In genomic region chr4:33243016-33243758, GRCm38 (mm10) we compare ENCODE assay signal across 15 mouse cellular contexts. TPM values are rescaled to one million over a fixed set of nuclear protein-coding genes. Genes with fewer than 3 reads are reported as not detected.
DNase-seq lines count a peak whose midpoint lies in the region; ATAC-seq and TF ChIP-seq lines count a peak whose summit lies in the region.
"Had no signal": no experiment of that assay in that cellular context is flagged by ENCODE, and none has a peak within 500 bp of the region (broad histone marks: within the 10 kb centered on the region; RNA-seq: fewer than 3 reads in every experiment).

No protein-coding gene starts in this region.

- no peak for TF ChIP-seq EP300 in CH12.LX (IDR thresholded peaks at IDR 0.05; ENCODE audit: low read length)

- in situ Hi-C loops in CH12.LX (cut with MboI; ENCODE audit: low pct_ligation_motif_present, low pct_unique_long_range_greater_than_20kb, low sequenced_read_pairs), result no loop called here

- TF ChIP-seq CTCF in CH12.LX (conservative IDR thresholded peaks at IDR 0.05 in 1 of 2, IDR thresholded peaks at IDR 0.05 in 1 of 2; ENCODE audit: low read depth in 2 of 2, low read length in 2 of 2), result no peak

- TF ChIP-seq POLR2A in CH12.LX (IDR thresholded peaks at IDR 0.05; ENCODE audit: low read depth, low read length), result no peak

- peaks cover 21% of the 10 kb centered on the region for H3K36me3 ChIP-seq in heart, embryonic 16.5 days (ENCODE audit: control insufficient read depth, insufficient read depth)
- peaks cover 39% of the 10 kb centered on the region for H3K36me3 ChIP-seq in heart, embryonic 10.5 days
- H3K36me3 ChIP-seq in CH12.LX (replicated peaks in 1 of 2; ENCODE audit: control insufficient read depth in 1 of 2, insufficient read depth in 1 of 2, low read length in 1 of 2), result peaks cover 18 to 40% of the 10 kb centered on the region in 2 experiments
- peaks cover 22% of the 10 kb centered on the region for H3K36me3 ChIP-seq in liver, embryonic 16.5 days (ENCODE audit: control insufficient read depth, insufficient read depth)

- no peak for TF ChIP-seq RAD21 in CH12.LX (IDR thresholded peaks at IDR 0.05; ENCODE audit: low read depth, low read length)

- no peak for DNase-seq in heart, embryonic 10.5 days (ENCODE audit: low spot score)
- DNase-seq in CH12.LX (ENCODE audit: extremely low read depth), result no peak
- peak; percentile 16 for DNase-seq in T-cell, adult 2 months (ENCODE audit: low spot score)
- no peak for DNase-seq in lung, adult 18-20 months
- DNase-seq in adrenal gland, postnatal 10 days, result no peak
- DNase-seq: gastrocnemius, postnatal 36 days; kidney, adult 2 months; lung, postnatal 36 days; thymus, adult 2 months had no signal

- H3K4me2 ChIP-seq in heart, embryonic 16.5 days (ENCODE audit: low read depth, low read length), result no peak overlapping the region
- no peak overlapping the region for H3K4me2 ChIP-seq in CH12.LX (ENCODE audit: insufficient read depth, low read depth, poor library complexity, severe bottlenecking)
- no peak overlapping the region for H3K4me2 ChIP-seq in liver, embryonic 16.5 days (ENCODE audit: low read depth, low read length)
- H3K4me2 ChIP-seq: limb, embryonic 13.5 days; neural tube, embryonic 15.5 days had no signal

- H3K27me3 ChIP-seq in heart, embryonic 16.5 days (ENCODE audit: control insufficient read depth, insufficient read depth, low read length), result no peaks in the 10 kb centered on the region
- no peaks in the 10 kb centered on the region for H3K27me3 ChIP-seq in heart, embryonic 10.5 days (ENCODE audit: insufficient read depth, poor library complexity, severe bottlenecking)
- H3K27me3 ChIP-seq in CH12.LX (replicated peaks), result no peaks in the 10 kb centered on the region
- H3K27me3 ChIP-seq in liver, embryonic 16.5 days (ENCODE audit: control insufficient read depth, insufficient read depth, low read depth, low read length), result no peaks in the 10 kb centered on the region
- H3K27me3 ChIP-seq: limb, embryonic 13.5 days; neural tube, embryonic 15.5 days had no signal

- H3K79me2 ChIP-seq in CH12.LX (replicated peaks; ENCODE audit: control insufficient read depth, extremely low read depth, insufficient read depth, poor library complexity, severe bottlenecking), result peaks cover 16% of the 10 kb centered on the region

- whole genome bisulfite sequencing in heart, embryonic 16.5 days, result 61% methylated on average over 12 of the region's 12 CpGs
- 67% methylated on average over 12 of the region's 12 CpGs for WGBS in heart, embryonic 10.5 days
- WGBS in liver, embryonic 16.5 days (ENCODE audit: insufficient replicate concordance), result 41% methylated on average over 12 of the region's 12 CpGs

- no peak overlapping the region for H3K9ac ChIP-seq in heart, embryonic 16.5 days (ENCODE audit: low read length)
- no peak overlapping the region for H3K9ac ChIP-seq in CH12.LX (ENCODE audit: insufficient read depth, low read depth)
- H3K9ac ChIP-seq in liver, embryonic 16.5 days (ENCODE audit: low read depth, low read length), result no peak overlapping the region
- H3K9ac ChIP-seq: limb, embryonic 13.5 days; neural tube, embryonic 15.5 days had no signal

- H3K27ac ChIP-seq in heart, embryonic 16.5 days (ENCODE audit: low read length), result 0 out of 2 replicates have a peak overlapping the region, but pooled peaks have one; percentile 9
- no peak overlapping the region for H3K27ac ChIP-seq in heart, embryonic 10.5 days
- H3K27ac ChIP-seq in CH12.LX (ENCODE audit: insufficient read depth, low read depth), result no peak overlapping the region
- peak overlapping the region; percentile 46; the same call in 1 of the 2 replicates for H3K27ac ChIP-seq in liver, embryonic 16.5 days (ENCODE audit: low read length)
- H3K27ac ChIP-seq: limb, embryonic 13.5 days; neural tube, embryonic 15.5 days had no signal

- peaks cover 21% of the 10 kb centered on the region for H3K4me1 ChIP-seq in heart, embryonic 16.5 days (ENCODE audit: control insufficient read depth, insufficient read depth, low read length)
- H3K4me1 ChIP-seq in heart, embryonic 10.5 days, result peaks cover 15% of the 10 kb centered on the region
- H3K4me1 ChIP-seq in CH12.LX (ENCODE audit: control insufficient read depth in 1 of 2, insufficient read depth in 2 of 2), result peaks cover 18 to 25% of the 10 kb centered on the region in 2 experiments
- H3K4me1 ChIP-seq in liver, embryonic 16.5 days (ENCODE audit: control insufficient read depth, low read depth, low read length), result peaks cover 22% of the 10 kb centered on the region

- dilution Hi-C loops in CH12.LX (cut with MboI; ENCODE audit: extremely low pct_ligation_motif_present, extremely low pct_unique_long_range_greater_than_20kb, low sequenced_read_pairs), result no loop called here

- no peaks in the 10 kb centered on the region for H3K9me3 ChIP-seq in heart, embryonic 16.5 days (replicated peaks; ENCODE audit: control insufficient read depth, low read length)
- H3K9me3 ChIP-seq in heart, embryonic 10.5 days, result no peaks in the 10 kb centered on the region
- peaks cover 4% of the 10 kb centered on the region for H3K9me3 ChIP-seq in CH12.LX (replicated peaks; ENCODE audit: low read length)
- H3K9me3 ChIP-seq in liver, embryonic 16.5 days (replicated peaks; ENCODE audit: control insufficient read depth, low read length), result no peaks in the 10 kb centered on the region
- H3K9me3 ChIP-seq: limb, embryonic 13.5 days; neural tube, embryonic 15.5 days had no signal

- no peak for ATAC-seq in heart, embryonic 16.5 days (replicated peaks; ENCODE audit: extremely low read depth, insufficient read depth, low FRiP score)
- ATAC-seq in liver, embryonic 16.5 days (ENCODE audit: low read depth), result no peak

- no peak overlapping the region for H3K4me3 ChIP-seq in heart, embryonic 16.5 days (ENCODE audit: low read length)
- H3K4me3 ChIP-seq in heart, embryonic 10.5 days, result no peak overlapping the region
- no peak overlapping the region for H3K4me3 ChIP-seq in CH12.LX (replicated peaks in 1 of 3; ENCODE audit: low read depth in 2 of 3, low read length in 2 of 3, poor library complexity in 1 of 3)
- no peak overlapping the region for H3K4me3 ChIP-seq in liver, embryonic 16.5 days (ENCODE audit: low read depth, low read length)
- H3K4me3 ChIP-seq: limb, embryonic 13.5 days; neural tube, embryonic 15.5 days had no signal

TF ChIP-seq in CH12.LX, 34 proteins besides CTCF, POLR2A, EP300 and RAD21:
- no peak for TF ChIP-seq CHD2 (IDR thresholded peaks at IDR 0.05; ENCODE audit: low read length)
- 0 out of 2 replicates have a peak, but pooled peaks have one; percentile 32 for TF ChIP-seq ZMIZ1 (IDR thresholded peaks at IDR 0.05; ENCODE audit: low read depth, low read length)

RNA-seq across cellular contexts. Expression of gene Srsf12, which starts 34.4 kb away (rescaled TPM):
- 1.6 and 2.3 TPM in 2 replicates for polyA plus RNA-seq in heart, embryonic 16.5 days (2015; fragmentation: Nextera tagmentation; extraction: Ambion mirVana)
- 1.5 and 1.9 TPM in 2 replicates for polyA plus RNA-seq in heart, embryonic 10.5 days (2016; fragmentation: Nextera tagmentation; extraction: Ambion mirVana)
- total RNA-seq in CH12.LX (2012; rRNA removed) (not detected in 2 replicates), CH12.LX (2014; rRNA removed) (not detected in 2 replicates)
- polyA plus RNA-seq in CH12.LX (2012; ENCODE audit: insufficient read length, low read depth), result not detected in 2 replicates
- 0.07 and 0.08 TPM in 2 replicates for polyA plus RNA-seq in liver, embryonic 16.5 days (2015; fragmentation: Nextera tagmentation; extraction: Ambion mirVana)
- total RNA-seq in adrenal gland, postnatal 10 days (2021), result 1 to 10 TPM; 1.7 to 2.2 TPM
- total RNA-seq: gastrocnemius, postnatal 36 days; monocyte, adult 5-6 weeks had no signal
- polyA plus RNA-seq: large intestine, adult 2 months had no signal

RNA-seq across cellular contexts. Expression of gene Pnrc1, which starts 46.8 kb away (rescaled TPM):
- polyA plus RNA-seq in heart, embryonic 16.5 days (2015; fragmentation: Nextera tagmentation; extraction: Ambion mirVana), result 77.8 and 86.2 TPM in 2 replicates
- polyA plus RNA-seq in heart, embryonic 10.5 days (2016; fragmentation: Nextera tagmentation; extraction: Ambion mirVana), result 73.8 and 78.9 TPM in 2 replicates
- total RNA-seq in CH12.LX (2012; rRNA removed) (15.4 and 27.8 TPM in 2 replicates), CH12.LX (2014; rRNA removed) (33.0 and 35.3 TPM in 2 replicates)
- polyA plus RNA-seq in CH12.LX (2012; ENCODE audit: insufficient read length, low read depth), result 22.6 and 32.2 TPM in 2 replicates
- polyA plus RNA-seq in liver, embryonic 16.5 days (2015; fragmentation: Nextera tagmentation; extraction: Ambion mirVana), result 39.9 and 53.2 TPM in 2 replicates
- 100 to 1,000 TPM; 173 to 217 TPM for total RNA-seq in adrenal gland, postnatal 10 days (2021)

RNA-seq across cellular contexts. Expression of gene Pm20d2, which starts 53.6 kb away (rescaled TPM):
- 2.6 and 2.9 TPM in 2 replicates for polyA plus RNA-seq in heart, embryonic 16.5 days (2015; fragmentation: Nextera tagmentation; extraction: Ambion mirVana)
- polyA plus RNA-seq in heart, embryonic 10.5 days (2016; fragmentation: Nextera tagmentation; extraction: Ambion mirVana), result 1.5 and 1.6 TPM in 2 replicates
- total RNA-seq in CH12.LX (2012; rRNA removed) (0.55 and 0.59 TPM in 2 replicates), CH12.LX (2014; rRNA removed) (0.22 and 0.32 TPM in 2 replicates)
- 0.16 TPM in 1 of 2 replicates, not detected in the other for polyA plus RNA-seq in CH12.LX (2012; ENCODE audit: insufficient read length, low read depth)
- polyA plus RNA-seq in liver, embryonic 16.5 days (2015; fragmentation: Nextera tagmentation; extraction: Ambion mirVana), result 0.06 and 0.13 TPM in 2 replicates
- total RNA-seq in adrenal gland, postnatal 10 days (2021), result 10 to 100 TPM; 31.3 to 46.6 TPM
- total RNA-seq: monocyte, adult 5-6 weeks had no signal

Comparison
In these comparisons a context has a peak if more than half of its experiments do, and no peak if none do; other contexts are left out.
1. H3K27ac ChIP-seq: peak in heart, embryonic 16.5 days (single experiment) and liver, embryonic 16.5 days (single experiment); none in heart, embryonic 10.5 days (single experiment) and CH12.LX (single experiment).